Mouse (Mus musculus) hindbrain, postnatal 0 days (tissue): ENCODE data around the gene Asic4. TPM values are rescaled to one million over a fixed set of nuclear protein-coding genes. Genes with fewer than 3 reads are reported as not detected.

ENCODE experiments used
- ATAC-seq: fragments of 200-750 bp; cut with Nextera tagmentation; 2 replicates; pipeline ENCODE4 v1.8.0; 2017; ENCODE audit warnings: mild to moderate bottlenecking, moderate TSS enrichment, moderate library complexity
- DNase-seq: peaks from one replicate; pipeline ENCODE4 v3.0.0-alpha.2; 2015; ENCODE audit warnings: low spot score
- H3K27ac ChIP-seq: fragments of 300-500 bp; sonication (generic); 2 replicates; pipeline ENCODE4 v1.5.1; 2014; ENCODE audit warnings: mild to moderate bottlenecking
- H3K27me3 ChIP-seq: fragments of 300-500 bp; sonication (generic); 2 replicates; pipeline ENCODE4 v1.6.1; 2014; ENCODE audit warnings: low read length, mixed read lengths; ENCODE audit not compliant: insufficient read depth
- H3K36me3 ChIP-seq: fragments of 300-500 bp; sonication (generic); 2 replicates; pipeline ENCODE4 v1.6.1; 2014; ENCODE audit warnings: low read length, mixed read lengths; ENCODE audit not compliant: insufficient read depth
- H3K4me1 ChIP-seq: fragments of 300-500 bp; sonication (generic); 2 replicates; pipeline ENCODE4 v1.6.1; 2014; ENCODE audit warnings: antibody characterized with exemption, low read length, mixed read lengths; ENCODE audit not compliant: insufficient read depth
- H3K4me2 ChIP-seq: fragments of 300-500 bp; sonication (generic); 2 replicates; pipeline ENCODE4 v1.6.1; 2014; ENCODE audit warnings: low read depth, mild to moderate bottlenecking, low read length, moderate library complexity, mixed read lengths
- H3K4me3 ChIP-seq: fragments of 300-500 bp; sonication (generic); 2 replicates; pipeline ENCODE4 v1.5.1; 2014; ENCODE audit warnings: low read length
- H3K9ac ChIP-seq: fragments of 300-500 bp; sonication (generic); replicated peaks from 2 replicates; pipeline ENCODE4 v1.6.1; 2014; ENCODE audit warnings: mild to moderate bottlenecking, low read length, moderate library complexity, mixed read lengths
- H3K9me3 ChIP-seq: fragments of 300-500 bp; sonication (generic); 2 replicates; pipeline ENCODE4 v1.6.1; 2016; ENCODE audit warnings: low read length, mixed read lengths
- CTCF ChIP-seq: IDR thresholded peaks from 2 replicates; pipeline ENCODE4 v1.5.1; 2016; ENCODE audit warnings: antibody characterized with exemption, control low read depth, low read depth
- WGBS: fragments of 180-500 bp; shearing (Covaris S2); extraction: QIAGEN DNeasy Blood & Tissue Kit; methylation state at CpG from one replicate; pipeline ENCODE4 v1.1.7; 2014; 5-methylcytosine and 5-hydroxymethylcytosine counted together
- polyA plus RNA-seq: library from polyadenylated mRNA; unstranded; fragments of >200 nt; fragmentation: Nextera tagmentation; extraction: Ambion mirVana; gene quantifications from 2 replicates; pipeline ENCODE4 v1.2.1, GENCODE M21; 2015
- total RNA-seq: library from RNA; depleted of rRNA; stranded (reverse); fragments of >200 nt; gene quantifications from 2 replicates; pipeline ENCODE4 v1.2.3, GENCODE M21; 2014; rRNA removed

The Asic4 gene
- 71.4 and 74.1 TPM in 2 replicates for total RNA-seq
- polyA plus RNA-seq: 17.0 and 21.0 TPM in 2 replicates

DNA sequence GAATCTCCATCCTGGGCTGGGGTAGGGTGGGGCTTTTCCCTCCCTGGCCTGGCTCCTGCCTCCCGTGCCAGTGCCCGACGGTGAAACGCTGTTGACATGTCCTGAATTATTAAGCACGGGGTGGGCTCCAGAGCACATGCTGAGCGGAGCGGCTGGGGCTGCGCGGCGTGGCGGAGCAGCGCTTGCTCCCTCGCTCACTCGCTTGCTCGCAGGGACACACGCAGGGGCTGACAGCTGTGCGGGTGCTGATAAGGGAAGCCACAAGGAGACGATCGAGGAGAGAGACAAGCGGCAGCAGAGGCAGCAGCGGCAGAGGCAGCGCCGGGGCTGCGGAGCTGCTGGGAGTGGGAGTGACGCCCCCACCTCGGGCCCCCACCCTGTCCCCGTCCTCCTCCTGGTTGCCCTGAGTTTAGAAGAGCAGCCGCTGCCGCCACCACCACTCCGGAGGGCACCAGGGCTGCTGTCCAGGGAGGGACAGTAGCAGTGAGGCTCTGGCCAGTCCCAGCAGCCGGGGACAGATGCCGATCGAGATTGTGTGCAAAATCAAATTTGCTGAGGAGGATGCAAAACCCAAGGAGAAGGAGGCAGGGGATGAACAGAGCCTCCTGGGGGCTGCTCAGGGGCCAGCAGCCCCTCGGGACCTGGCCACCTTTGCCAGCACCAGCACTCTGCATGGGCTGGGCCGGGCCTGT is at the start of gene Asic4:
Gene Asic4 (plus strand): TSS at position 123 of the 692 bp plus-strand sequence.
- Histone ChIP-seq H3K4me2 (peak within 1 kb of the TSS; percentile 66), H3K36me3 (no peaks in the 10 kb centered on the region), H3K27me3 (peaks cover 22% of the 10 kb centered on the region), H3K9ac (peak within 1 kb of the TSS; percentile 45), H3K27ac (peak within 1 kb of the TSS; percentile 36; the same call in 1 of the 2 replicates), H3K9me3 (no peaks in the 10 kb centered on the region), H3K4me3 (peak within 1 kb of the TSS; percentile 33), H3K4me1 (peaks cover 30% of the 10 kb centered on the region)
- DNase-seq (peak; percentile 56), ATAC-seq (no peak)
- 2% methylated on average over 35 of the region's 35 CpGs for WGBS
- no peak for TF ChIP-seq CTCF

GRCm38 (mm10) chr1:75400493-75401115 is 49.6 kb upstream of the Asic4 start:
- Histone ChIP-seq H3K9me3 (no peaks in the 10 kb centered on the region), H3K9ac (no peak overlapping the region), H3K36me3 (peaks cover 3% of the 10 kb centered on the region), H3K4me1 (peaks cover 18% of the 10 kb centered on the region), H3K4me2 (peak overlapping the region; percentile 38), H3K27ac (peak overlapping the region; percentile 48; the same call in 1 of the 2 replicates), H3K27me3 (no peaks in the 10 kb centered on the region), H3K4me3 (no peak overlapping the region)
- ATAC-seq: no peak
- no peak for TF ChIP-seq CTCF
- 52% methylated on average over 6 of the region's 6 CpGs for WGBS
- no peak for DNase-seq

GRCm38 (mm10) chr1:75405547-75405946 is 44.7 kb upstream of the Asic4 start:
- no peaks in the 10 kb centered on the region for H3K27me3 ChIP-seq
- ATAC-seq (no peak), DNase-seq (no peak)
- no peaks in the 10 kb centered on the region for H3K9me3 ChIP-seq
- no peak overlapping the region for H3K9ac ChIP-seq
- H3K27ac ChIP-seq: no peak overlapping the region
- WGBS: 85% methylated on average over 3 of the region's 3 CpGs
- no peak for TF ChIP-seq CTCF
- H3K4me3 ChIP-seq: no peak overlapping the region
- H3K4me1 ChIP-seq: no peaks in the 10 kb centered on the region
- peaks cover 11% of the 10 kb centered on the region for H3K36me3 ChIP-seq
- no peak overlapping the region for H3K4me2 ChIP-seq

- no peak overlapping the region for H3K4me3 ChIP-seq
- ATAC-seq (no peak), DNase-seq (no peak)
- 92% methylated on average over 15 of the region's 15 CpGs for WGBS
- no peak for TF ChIP-seq CTCF
- no peaks in the 10 kb centered on the region for H3K4me1 ChIP-seq
- H3K9me3 ChIP-seq: no peaks in the 10 kb centered on the region
- no peak overlapping the region for H3K9ac ChIP-seq
- H3K27me3 ChIP-seq: no peaks in the 10 kb centered on the region
- no peak overlapping the region for H3K27ac ChIP-seq
- H3K36me3 ChIP-seq: peaks cover 11% of the 10 kb centered on the region
- H3K4me2 ChIP-seq: no peak overlapping the region
These were observed 44.1 kb upstream of the Asic4 start for GRCm38 (mm10) chr1:75406173-75406572.

- Histone ChIP-seq H3K9me3 (no peaks in the 10 kb centered on the region), H3K4me1 (no peaks in the 10 kb centered on the region), H3K9ac (no peak overlapping the region), H3K4me3 (no peak overlapping the region), H3K4me2 (no peak overlapping the region), H3K27ac (no peak overlapping the region), H3K27me3 (no peaks in the 10 kb centered on the region), H3K36me3 (peaks cover 11% of the 10 kb centered on the region; the same call in 1 of the 2 replicates)
- TF ChIP-seq CTCF: no peak
- DNase-seq: no peak
- WGBS: 89% methylated on average over 9 of the region's 9 CpGs
- no peak for ATAC-seq
These were observed 43.2 kb upstream of the Asic4 start for GRCm38 (mm10) chr1:75407056-75407455.

DNA sequence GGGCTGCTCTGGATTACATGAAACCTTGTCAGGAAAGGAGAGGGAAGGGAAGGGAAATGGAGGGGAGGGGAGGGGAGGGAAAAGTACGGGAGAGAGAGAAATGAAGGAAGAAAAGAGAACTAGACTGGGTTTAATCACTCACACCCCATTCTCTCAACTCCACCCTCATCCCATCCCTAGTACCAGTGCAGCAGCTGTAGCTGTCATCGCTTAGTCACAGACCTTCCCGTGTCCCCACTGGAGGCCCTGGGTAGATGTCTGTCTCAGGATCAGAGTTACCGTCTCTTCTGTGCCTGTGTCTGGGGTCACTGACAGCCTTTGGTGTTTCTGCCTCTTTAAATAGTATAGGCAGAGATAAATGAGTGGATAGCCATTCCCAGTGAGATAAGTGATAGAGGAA is 42.0 kb upstream of the Asic4 start:
- ATAC-seq: no peak
- Histone ChIP-seq H3K9ac (no peak overlapping the region), H3K4me1 (no peaks in the 10 kb centered on the region), H3K4me3 (no peak overlapping the region), H3K4me2 (no peak overlapping the region), H3K27ac (no peak overlapping the region), H3K9me3 (no peaks in the 10 kb centered on the region), H3K36me3 (peaks cover 11% of the 10 kb centered on the region; the same call in 1 of the 2 replicates), H3K27me3 (no peaks in the 10 kb centered on the region)
- TF ChIP-seq CTCF: no peak
- 71% methylated on average over 4 of the region's 4 CpGs for WGBS
- no peak for DNase-seq

DNA sequence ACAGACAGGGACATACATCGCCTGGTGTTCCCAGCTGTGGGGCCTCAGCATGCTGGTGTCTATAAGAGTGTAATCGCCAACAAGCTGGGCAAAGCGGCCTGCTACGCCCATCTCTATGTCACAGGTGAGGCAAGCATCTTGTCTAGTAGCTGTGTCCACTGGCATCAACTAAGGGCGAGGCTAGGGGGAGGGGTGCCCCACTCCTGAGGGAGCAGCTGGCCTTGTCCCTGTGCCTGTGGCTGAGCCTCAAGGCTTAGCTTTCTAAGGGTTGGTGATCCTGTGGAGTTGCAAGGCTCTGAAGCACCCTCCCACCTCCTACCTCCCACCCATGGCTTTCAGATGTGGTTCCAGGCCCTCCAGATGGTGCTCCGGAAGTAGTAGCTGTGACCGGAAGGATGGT is 40.3 kb upstream of the Asic4 start:
- WGBS: 88% methylated on average over 7 of the region's 7 CpGs
- Histone ChIP-seq H3K4me3 (no peak overlapping the region), H3K4me2 (no peak overlapping the region)

More for the DNA sequence above, 40.3 kb upstream of the Asic4 start:
- TF ChIP-seq CTCF: no peak
- Histone ChIP-seq H3K36me3 (peaks cover 9% of the 10 kb centered on the region; the same call in 1 of the 2 replicates), H3K27ac (no peak overlapping the region), H3K4me1 (no peaks in the 10 kb centered on the region), H3K27me3 (no peaks in the 10 kb centered on the region), H3K9me3 (no peaks in the 10 kb centered on the region), H3K9ac (no peak overlapping the region)
- DNase-seq (no peak), ATAC-seq (no peak)
